Mouse (Mus musculus) lung, postnatal 0 days (tissue): Measurements from ENCODE around the gene Ergic1.
A peak's percentile ranks its signal among the peaks of the same experiment; 100 is the strongest.

Source experiments
- CTCF ChIP-seq: IDR thresholded peaks from 2 replicates; pipeline ENCODE4 v1.5.1; 2016; ENCODE audit warnings: antibody characterized with exemption, mild to moderate bottlenecking
- EP300 ChIP-seq: IDR thresholded peaks from 2 replicates; pipeline ENCODE4 v1.6.1; 2016; ENCODE audit warnings: antibody characterized with exemption, mild to moderate bottlenecking, control low read depth

GRCm38 (mm10) chr17:26571377-26571776 lies 10.1 kb downstream of the Ergic1 start:
- TF ChIP-seq CTCF, result no peak
- TF ChIP-seq EP300, result peak; percentile 23; the same call in 1 of the 2 replicates
